Mouse (Mus musculus): ENCODE results near the gene Qtrt2. TPM values are rescaled to one million over a fixed set of nuclear protein-coding genes. Genes with fewer than 3 reads are reported as not detected.

Gene Qtrt2
- polyA plus RNA-seq, 1 experiment from 2014 or later = 17.9 TPM

DNA sequence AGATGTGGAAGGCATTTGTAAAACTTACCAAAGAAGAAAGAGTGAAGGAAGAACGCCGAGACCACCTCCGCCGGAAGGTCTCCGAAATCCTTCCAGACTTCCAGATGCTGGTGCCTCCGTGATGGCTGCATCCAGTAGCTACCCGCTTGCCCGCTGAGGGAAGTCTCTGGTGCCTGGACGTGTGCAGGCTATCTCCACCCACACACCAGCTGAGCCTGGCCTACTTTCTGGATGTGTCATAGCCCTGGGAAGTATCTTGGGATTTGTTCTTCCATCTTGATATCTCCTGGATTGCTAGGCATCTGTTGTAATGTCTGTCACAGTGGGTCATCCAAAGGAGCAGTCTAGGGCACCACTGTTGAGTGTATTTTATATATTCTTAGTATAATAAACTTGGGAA lies 36.7 kb upstream of the Qtrt2 start:
- ATAC-seq = no peak
- H3K27ac ChIP-seq (ENCODE audit: low read length) = no peak overlapping the region
- H3K36me3 ChIP-seq (ENCODE audit: control insufficient read depth, insufficient read depth, low read length) = no peaks in the 10 kb centered on the region
- H3K4me2 ChIP-seq (ENCODE audit: low read depth, low read length) = no peak overlapping the region
- H3K4me1 ChIP-seq (ENCODE audit: control insufficient read depth, insufficient read depth, low read length) = no peaks in the 10 kb centered on the region
- 92% methylated on average over 9 of the region's 9 CpGs for WGBS
- no peak overlapping the region for H3K9ac ChIP-seq (ENCODE audit: low read depth, low read length)
- H3K27me3 ChIP-seq (replicated peaks; ENCODE audit: control insufficient read depth, insufficient read depth, low read length) = no peaks in the 10 kb centered on the region
- no peak overlapping the region for H3K4me3 ChIP-seq (ENCODE audit: low read length)
- H3K9me3 ChIP-seq (ENCODE audit: control insufficient read depth, low read length) = no peaks in the 10 kb centered on the region

DNA sequence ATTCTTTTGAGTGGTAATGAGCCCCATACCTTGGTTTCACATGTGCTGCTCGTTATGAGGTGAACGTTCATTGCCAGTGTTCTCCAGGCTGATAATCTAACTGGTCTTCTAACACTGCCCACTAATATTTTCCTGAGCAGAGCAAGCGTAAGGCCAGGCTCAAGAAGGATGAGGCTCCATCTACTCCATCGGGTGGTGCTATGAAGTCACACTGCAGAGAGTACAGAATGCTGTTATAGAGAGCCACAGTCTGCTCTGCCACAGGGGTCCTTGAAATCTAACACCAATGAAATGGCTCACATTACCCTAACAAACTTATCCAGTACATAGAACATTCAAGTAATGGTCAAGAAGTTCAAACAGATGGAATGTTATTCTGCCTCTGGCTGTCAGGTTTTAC lies 31.4 kb upstream of the Qtrt2 start:
- no peak for ATAC-seq

DNA sequence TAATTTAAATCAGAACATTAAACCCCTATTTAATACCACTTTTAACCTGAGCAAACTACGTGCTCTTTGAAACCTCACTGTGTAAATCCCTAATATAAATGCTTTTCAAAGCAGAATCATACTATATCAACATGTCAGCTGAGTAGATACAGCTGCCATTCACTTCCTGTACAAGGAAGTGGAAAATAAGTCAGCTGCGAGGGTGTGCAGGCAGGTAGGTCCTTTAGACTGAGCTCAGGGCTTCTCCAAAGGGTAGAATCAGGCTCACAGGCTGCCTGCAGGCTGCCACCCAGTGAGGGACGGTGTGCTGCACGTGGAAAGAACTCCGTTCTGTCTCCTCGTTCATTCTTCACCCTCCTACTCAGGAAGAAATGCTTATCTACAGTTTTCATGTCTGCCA lies 28.3 kb upstream of the Qtrt2 start:
- H3K4me2 ChIP-seq (ENCODE audit: low read depth, low read length) = no peak overlapping the region
- no peak for ATAC-seq
- no peak overlapping the region for H3K27ac ChIP-seq (ENCODE audit: low read length)
- H3K36me3 ChIP-seq (ENCODE audit: control insufficient read depth, insufficient read depth, low read length) = no peaks in the 10 kb centered on the region
- no peak overlapping the region for H3K4me3 ChIP-seq (ENCODE audit: low read length)
- WGBS = 65% methylated on average over 6 of the region's 6 CpGs
- H3K4me1 ChIP-seq (ENCODE audit: control insufficient read depth, insufficient read depth, low read length) = no peaks in the 10 kb centered on the region
- no peaks in the 10 kb centered on the region for H3K27me3 ChIP-seq (replicated peaks; ENCODE audit: control insufficient read depth, insufficient read depth, low read length)
- H3K9ac ChIP-seq (ENCODE audit: low read depth, low read length) = no peak overlapping the region
- H3K9me3 ChIP-seq (ENCODE audit: control insufficient read depth, low read length) = no peaks in the 10 kb centered on the region

More for the DNA sequence above, 31.4 kb upstream of the Qtrt2 start:
- no peak overlapping the region for H3K4me3 ChIP-seq (ENCODE audit: low read length)
- H3K27me3 ChIP-seq (replicated peaks; ENCODE audit: control insufficient read depth, insufficient read depth, low read length) = no peaks in the 10 kb centered on the region
- 89% methylated on average over 4 of the region's 4 CpGs for WGBS
- H3K4me2 ChIP-seq (ENCODE audit: low read depth, low read length) = no peak overlapping the region
- H3K36me3 ChIP-seq (ENCODE audit: control insufficient read depth, insufficient read depth, low read length) = no peaks in the 10 kb centered on the region
- no peaks in the 10 kb centered on the region for H3K4me1 ChIP-seq (ENCODE audit: control insufficient read depth, insufficient read depth, low read length)
- H3K27ac ChIP-seq (ENCODE audit: low read length) = no peak overlapping the region
- H3K9ac ChIP-seq (ENCODE audit: low read depth, low read length) = no peak overlapping the region
- H3K9me3 ChIP-seq (ENCODE audit: control insufficient read depth, low read length) = no peaks in the 10 kb centered on the region

DNA sequence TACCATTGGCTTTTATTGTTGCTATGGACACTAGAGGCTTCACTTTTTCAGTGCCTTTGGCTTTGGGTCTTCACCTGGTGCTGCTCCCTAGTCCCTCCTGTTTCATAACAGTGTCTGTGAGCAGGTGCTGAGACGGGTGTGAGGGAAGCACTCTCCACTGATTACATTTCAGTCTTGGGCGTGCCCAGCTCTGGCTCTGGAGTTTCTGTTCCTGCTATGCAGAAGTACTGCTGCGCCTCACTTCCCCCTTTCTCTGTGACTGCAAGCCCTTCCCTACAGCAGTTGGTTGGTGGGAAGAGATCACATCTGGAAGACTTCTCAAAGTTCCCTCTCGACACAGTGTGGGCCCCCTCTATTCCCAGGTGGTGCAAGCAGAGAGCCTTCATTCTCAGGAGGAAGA lies 25.0 kb upstream of the Qtrt2 start:
- Histone ChIP-seq H3K27me3 (replicated peaks; ENCODE audit: control insufficient read depth, insufficient read depth, low read length) (no peaks in the 10 kb centered on the region), H3K36me3 (ENCODE audit: control insufficient read depth, insufficient read depth, low read length) (no peaks in the 10 kb centered on the region), H3K27ac (ENCODE audit: low read length) (no peak overlapping the region), H3K4me2 (ENCODE audit: low read depth, low read length) (no peak overlapping the region), H3K9ac (ENCODE audit: low read depth, low read length) (no peak overlapping the region), H3K9me3 (ENCODE audit: control insufficient read depth, low read length) (no peaks in the 10 kb centered on the region), H3K4me1 (ENCODE audit: control insufficient read depth, insufficient read depth, low read length) (no peaks in the 10 kb centered on the region), H3K4me3 (ENCODE audit: low read length) (no peak overlapping the region)
- WGBS = 48% methylated on average over 4 of the region's 4 CpGs
- ATAC-seq = peak; percentile 69

DNA sequence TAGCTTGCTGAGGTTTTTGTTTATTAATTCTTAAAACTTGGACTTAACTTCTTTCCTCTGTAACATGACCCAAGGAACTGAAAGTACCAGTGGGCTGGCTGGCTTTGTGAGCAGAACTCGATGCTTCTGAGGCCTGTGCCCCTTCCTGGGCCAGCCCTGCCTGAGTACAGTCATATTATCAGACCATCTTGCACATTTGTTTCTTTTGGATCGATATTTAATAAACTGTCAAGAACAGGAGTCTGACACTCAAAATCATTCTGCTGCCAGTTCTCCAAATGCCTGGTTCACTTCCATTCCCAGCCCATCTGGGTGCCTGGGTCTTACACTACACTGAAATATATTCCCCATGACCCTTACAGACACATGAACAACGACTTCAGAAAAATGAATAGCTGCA lies 19.3 kb upstream of the Qtrt2 start:
- Histone ChIP-seq H3K4me1 (ENCODE audit: control insufficient read depth, insufficient read depth, low read length) (no peaks in the 10 kb centered on the region), H3K27me3 (replicated peaks; ENCODE audit: control insufficient read depth, insufficient read depth, low read length) (no peaks in the 10 kb centered on the region), H3K4me3 (ENCODE audit: low read length) (no peak overlapping the region), H3K27ac (ENCODE audit: low read length) (no peak overlapping the region; the same call in 1 of the 2 replicates), H3K9ac (ENCODE audit: low read depth, low read length) (no peak overlapping the region), H3K36me3 (ENCODE audit: control insufficient read depth, insufficient read depth, low read length) (no peaks in the 10 kb centered on the region), H3K9me3 (ENCODE audit: control insufficient read depth, low read length) (no peaks in the 10 kb centered on the region), H3K4me2 (ENCODE audit: low read depth, low read length) (no peak overlapping the region)
- WGBS = 60% methylated on average over 3 of the region's 3 CpGs
- no peak for ATAC-seq

DNA sequence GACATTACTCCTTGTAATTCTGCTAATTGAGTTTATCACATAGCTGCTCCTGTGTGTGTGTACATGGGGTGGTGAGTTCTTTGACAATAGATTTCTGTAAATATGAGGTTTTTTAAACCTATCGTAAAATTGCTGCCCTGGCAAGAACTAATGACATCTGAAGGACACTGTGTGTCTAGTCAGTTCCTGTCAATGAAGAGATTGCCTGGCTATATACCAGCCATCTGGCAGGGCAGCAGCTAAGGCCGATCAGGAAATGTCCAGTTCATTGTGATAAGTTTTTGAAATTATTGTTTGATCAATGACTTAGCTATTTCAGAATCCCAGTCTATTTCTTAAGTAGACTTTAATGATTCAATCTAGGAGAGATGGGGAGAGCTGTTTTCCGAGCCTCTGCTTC lies 18.7 kb upstream of the Qtrt2 start:
- no peak for ATAC-seq
- H3K36me3 ChIP-seq (ENCODE audit: control insufficient read depth, insufficient read depth, low read length) = no peaks in the 10 kb centered on the region
- H3K4me1 ChIP-seq (ENCODE audit: control insufficient read depth, insufficient read depth, low read length) = no peaks in the 10 kb centered on the region
- H3K9me3 ChIP-seq (ENCODE audit: control insufficient read depth, low read length) = no peaks in the 10 kb centered on the region
- no peak overlapping the region for H3K27ac ChIP-seq (ENCODE audit: low read length)
- no peak overlapping the region for H3K9ac ChIP-seq (ENCODE audit: low read depth, low read length)
- 64% methylated on average over 3 of the region's 3 CpGs for WGBS
- no peak overlapping the region for H3K4me3 ChIP-seq (ENCODE audit: low read length)
- H3K27me3 ChIP-seq (replicated peaks; ENCODE audit: control insufficient read depth, insufficient read depth, low read length) = no peaks in the 10 kb centered on the region
- no peak overlapping the region for H3K4me2 ChIP-seq (ENCODE audit: low read depth, low read length)

DNA sequence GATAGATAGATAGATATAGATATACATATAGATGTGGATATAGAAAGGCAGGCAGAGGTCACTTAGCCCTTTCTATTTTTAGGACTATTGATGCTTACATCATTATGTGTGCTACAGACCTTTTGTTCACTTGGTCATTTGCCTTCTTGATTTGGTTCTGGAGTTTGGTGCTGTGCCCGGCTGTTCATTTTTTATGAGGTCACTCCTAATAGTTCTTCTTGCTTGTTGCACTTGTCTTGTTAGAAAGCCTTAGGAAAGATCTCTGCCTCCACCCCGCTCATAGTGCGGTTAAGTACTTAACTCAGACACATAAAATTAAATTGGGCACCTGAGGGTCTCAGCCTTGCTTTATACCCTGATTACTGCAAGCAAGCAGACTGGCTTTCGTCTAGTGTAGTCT lies 14.2 kb upstream of the Qtrt2 start:
- Histone ChIP-seq H3K9me3 (ENCODE audit: control insufficient read depth, low read length) (no peaks in the 10 kb centered on the region), H3K27me3 (replicated peaks; ENCODE audit: control insufficient read depth, insufficient read depth, low read length) (no peaks in the 10 kb centered on the region), H3K9ac (ENCODE audit: low read depth, low read length) (no peak overlapping the region), H3K36me3 (ENCODE audit: control insufficient read depth, insufficient read depth, low read length) (no peaks in the 10 kb centered on the region), H3K4me3 (ENCODE audit: low read length) (no peak overlapping the region), H3K4me1 (ENCODE audit: control insufficient read depth, insufficient read depth, low read length) (no peaks in the 10 kb centered on the region), H3K27ac (ENCODE audit: low read length) (no peak overlapping the region), H3K4me2 (ENCODE audit: low read depth, low read length) (no peak overlapping the region)
- no peak for ATAC-seq
- 89% methylated on average over 4 of the region's 4 CpGs for WGBS

DNA sequence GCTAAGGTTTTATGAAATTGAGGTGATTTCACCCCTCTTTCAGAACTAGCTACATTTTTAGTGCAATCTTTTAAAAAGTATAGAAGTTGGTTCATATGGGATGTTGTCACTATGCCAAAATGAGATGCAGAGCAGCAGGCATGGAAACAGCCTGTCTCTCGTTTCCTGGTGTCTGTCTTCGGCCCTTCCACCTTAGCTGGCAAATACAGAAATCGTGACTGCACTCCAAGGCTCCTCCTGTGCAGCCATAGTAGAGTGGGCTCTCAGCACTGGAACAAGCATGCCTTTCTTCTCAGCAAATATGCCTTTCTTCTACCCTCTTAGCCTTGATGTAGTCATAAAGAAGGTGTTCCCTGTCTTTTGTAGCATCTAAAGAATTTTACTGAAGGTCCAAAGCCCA lies 9.3 kb upstream of the Qtrt2 start:
- 60% methylated on average over 3 of the region's 3 CpGs for WGBS
- Histone ChIP-seq H3K9ac (ENCODE audit: low read depth, low read length) (no peak overlapping the region), H3K36me3 (ENCODE audit: control insufficient read depth, insufficient read depth, low read length) (no peaks in the 10 kb centered on the region), H3K4me3 (ENCODE audit: low read length) (no peak overlapping the region), H3K27me3 (replicated peaks; ENCODE audit: control insufficient read depth, insufficient read depth, low read length) (no peaks in the 10 kb centered on the region), H3K4me2 (ENCODE audit: low read depth, low read length) (no peak overlapping the region), H3K9me3 (ENCODE audit: control insufficient read depth, low read length) (no peaks in the 10 kb centered on the region), H3K27ac (ENCODE audit: low read length) (no peak overlapping the region), H3K4me1 (ENCODE audit: control insufficient read depth, insufficient read depth, low read length) (no peaks in the 10 kb centered on the region)
- no peak for ATAC-seq

DNA sequence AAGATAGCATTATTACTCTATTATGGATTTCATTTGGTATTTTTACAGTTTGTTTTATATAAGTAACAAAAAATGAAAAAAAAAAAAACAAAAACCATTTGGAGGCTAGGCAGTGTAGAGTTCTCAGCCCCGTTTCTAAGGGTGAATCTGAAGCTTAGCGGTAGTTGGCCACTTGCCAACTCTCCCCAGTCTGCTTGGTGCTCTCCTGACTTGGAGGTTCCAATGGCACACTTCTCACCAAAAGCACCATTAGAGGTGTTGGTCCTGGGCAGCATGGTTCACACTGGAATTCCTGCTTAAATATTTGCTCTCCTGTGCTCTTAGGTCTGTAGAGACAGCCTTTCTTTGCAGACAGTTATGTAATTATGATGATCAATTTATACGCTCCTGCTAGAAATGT lies 8.8 kb upstream of the Qtrt2 start:
- H3K36me3 ChIP-seq (ENCODE audit: control insufficient read depth, insufficient read depth, low read length) = no peaks in the 10 kb centered on the region
- 55% methylated on average over 3 of the region's 3 CpGs for WGBS
- no peaks in the 10 kb centered on the region for H3K27me3 ChIP-seq (replicated peaks; ENCODE audit: control insufficient read depth, insufficient read depth, low read length)
- H3K27ac ChIP-seq (ENCODE audit: low read length) = no peak overlapping the region
- no peaks in the 10 kb centered on the region for H3K9me3 ChIP-seq (ENCODE audit: control insufficient read depth, low read length)
- H3K4me2 ChIP-seq (ENCODE audit: low read depth, low read length) = no peak overlapping the region
- ATAC-seq = no peak
- no peaks in the 10 kb centered on the region for H3K4me1 ChIP-seq (ENCODE audit: control insufficient read depth, insufficient read depth, low read length)
- no peak overlapping the region for H3K9ac ChIP-seq (ENCODE audit: low read depth, low read length)
- no peak overlapping the region for H3K4me3 ChIP-seq (ENCODE audit: low read length)

DNA sequence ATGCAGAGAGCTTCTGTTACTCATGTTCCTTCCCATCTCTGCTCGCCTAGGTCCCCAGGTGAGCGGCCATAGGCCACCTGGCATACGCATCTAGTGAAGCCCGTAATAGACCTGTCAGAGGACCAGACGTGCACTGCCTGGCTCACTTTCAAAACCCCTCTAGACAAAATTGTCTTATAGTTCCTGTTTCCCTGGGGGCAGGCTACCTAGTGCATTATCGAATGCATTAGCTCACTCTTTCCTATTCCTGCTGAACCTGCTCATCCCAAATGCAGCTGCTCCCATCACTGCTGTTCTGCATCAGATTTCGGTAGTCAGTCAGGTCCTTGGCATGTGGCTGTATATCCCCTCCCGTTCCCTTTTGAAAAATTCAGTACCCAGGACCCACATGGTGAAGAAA lies 8.2 kb upstream of the Qtrt2 start:
- 90% methylated on average over 8 of the region's 8 CpGs for WGBS
- Histone ChIP-seq H3K4me3 (ENCODE audit: low read length) (no peak overlapping the region), H3K27me3 (replicated peaks; ENCODE audit: control insufficient read depth, insufficient read depth, low read length) (no peaks in the 10 kb centered on the region), H3K27ac (ENCODE audit: low read length) (no peak overlapping the region), H3K36me3 (ENCODE audit: control insufficient read depth, insufficient read depth, low read length) (no peaks in the 10 kb centered on the region), H3K4me1 (ENCODE audit: control insufficient read depth, insufficient read depth, low read length) (no peaks in the 10 kb centered on the region), H3K9me3 (ENCODE audit: control insufficient read depth, low read length) (no peaks in the 10 kb centered on the region), H3K9ac (ENCODE audit: low read depth, low read length) (no peak overlapping the region), H3K4me2 (ENCODE audit: low read depth, low read length) (no peak overlapping the region)
- ATAC-seq = no peak

Measured in intestine, embryonic 16.5 days (tissue).